Mouse (Mus musculus): Measurements from ENCODE around the gene Stk11ip.

GRCm38 (mm10) chr1:75518427-75518826 lies 2.9 kb upstream of the Stk11ip start:
- no peak for TF ChIP-seq GATA1 (IDR thresholded peaks at IDR 0.05; ENCODE audit: low read length)
- no peak for TF ChIP-seq TAL1 (IDR thresholded peaks at IDR 0.05; ENCODE audit: low read length)

Data from erythroblast, embryonic 14.5 days (primary cell).